Mouse (Mus musculus) ES-E14 (cell line): ENCODE data around the gene Acod1. TPM values are rescaled to one million over a fixed set of nuclear protein-coding genes. Genes with fewer than 3 reads are reported as not detected.
A peak's percentile ranks its signal among the peaks of the same experiment; 100 is the strongest.

Experiments
- DNase-seq: peaks from one replicate; pipeline ENCODE4 v3.0.0-alpha.2; 2013; ENCODE audit warnings: low read depth, low spot score
- H3K27ac ChIP-seq: 2 replicates; pipeline ENCODE4 v1.5.1; 2012; ENCODE audit warnings: low read depth, mild to moderate bottlenecking, low read length, moderate library complexity, mixed read lengths; ENCODE audit not compliant: poor library complexity, insufficient read depth, severe bottlenecking
- H3K36me3 ChIP-seq: 2 replicates; pipeline ENCODE4 v1.6.1; 2012; ENCODE audit warnings: mild to moderate bottlenecking, low read length, moderate library complexity, mixed read lengths; ENCODE audit not compliant: control insufficient read depth, poor library complexity, insufficient read depth, severe bottlenecking
- H3K4me1 ChIP-seq, 2 experiments: fragments of 150-350 bp in 1 of 2; sonication (generic) in 1 of 2; 2 replicates each; pipeline ENCODE4 v1.6.1; 2012; ENCODE audit warnings: low read length in 2 of 2, mild to moderate bottlenecking in 1 of 2, mixed read lengths in 1 of 2; ENCODE audit not compliant: control insufficient read depth in 2 of 2, insufficient read depth in 2 of 2, poor library complexity in 1 of 2
- H3K4me3 ChIP-seq, 2 experiments: fragments of 150-350 bp in 1 of 2; sonication (generic) in 1 of 2; 2 replicates each; pipeline ENCODE4 v1.5.1; 2012; ENCODE audit warnings: low read length in 2 of 2, low read depth in 1 of 2, mild to moderate bottlenecking in 1 of 2, mixed read lengths in 1 of 2; ENCODE audit not compliant: insufficient read depth in 1 of 2, poor library complexity in 1 of 2, severe bottlenecking in 1 of 2
- H3K9ac ChIP-seq: 2 replicates; pipeline ENCODE4 v1.6.1; 2012; ENCODE audit warnings: low read depth, mild to moderate bottlenecking, low read length, mixed read lengths; ENCODE audit not compliant: poor library complexity, insufficient read depth, severe bottlenecking
- H3K9me3 ChIP-seq: fragments of 150-350 bp; sonication (generic); 2 replicates; pipeline ENCODE4 v1.6.1; 2012; ENCODE audit warnings: low read depth, mild to moderate bottlenecking, low read length; ENCODE audit not compliant: control insufficient read depth, insufficient read depth
- CHD2 ChIP-seq: IDR thresholded peaks from 2 replicates; pipeline ENCODE4 v1.6.1; 2014; ENCODE audit warnings: mild to moderate bottlenecking, low read depth, low read length, inconsistent platforms
- HCFC1 ChIP-seq: IDR thresholded peaks from 2 replicates; pipeline ENCODE4 v1.6.1; 2012; ENCODE audit warnings: low read length, inconsistent platforms, borderline replicate concordance; ENCODE audit not compliant: insufficient read depth
- MAFK ChIP-seq: IDR thresholded peaks from 2 replicates; pipeline ENCODE4 v1.6.1; 2014; ENCODE audit warnings: mild to moderate bottlenecking, low read depth, low read length, inconsistent platforms; ENCODE audit not compliant: insufficient read depth
- ZC3H11A ChIP-seq: IDR thresholded peaks from 2 replicates; pipeline ENCODE4 v1.6.1; 2012; ENCODE audit warnings: low read depth, mild to moderate bottlenecking, inconsistent platforms, low read length, borderline replicate concordance
- ZNF384 ChIP-seq: IDR thresholded peaks from 2 replicates; pipeline ENCODE4 v1.6.1; 2012; ENCODE audit warnings: low read depth, low read length, inconsistent platforms
- in situ Hi-C, 2 experiments: fragments of 600-800 bp; cut with MboI; formaldehyde crosslinking; loops; one replicate each; pipeline ENCODE4 v1.15.1; 2025; ENCODE audit warnings: low sequenced_read_pairs in 2 of 2, inconsistent platforms in 1 of 2; ENCODE audit not compliant: unreplicated experiment in 2 of 2
- total RNA-seq: library from RNA; depleted of rRNA; stranded (reverse); fragments of 300-350 nt; gene quantifications from 2 replicates; pipeline ENCODE4 v1.2.3, GENCODE M21; 2012

Acod1 gene
- total RNA-seq, 1 experiment = not detected

- TF ChIP-seq ZNF384 = no peak
- 0 out of 2 replicates have a peak, but pooled peaks have one; percentile 14 for TF ChIP-seq HCFC1
- 0 out of 2 replicates have a peak, but pooled peaks cover 1% of the 10 kb centered on the region for H3K9me3 ChIP-seq
- H3K4me3 ChIP-seq = peak within 1 kb of the TSS; percentile 73 to 98
- peak; percentile 77 for DNase-seq
- peaks cover 0 to 5% of the 10 kb centered on the region in 2 experiments; a peak in 2 of 4 replicates for H3K4me1 ChIP-seq
- peak within 1 kb of the TSS; percentile 95 for H3K9ac ChIP-seq
- peaks cover 16% of the 10 kb centered on the region; the same call in 1 of the 2 replicates for H3K36me3 ChIP-seq
- peak within 1 kb of the TSS; percentile 74 for H3K27ac ChIP-seq
- in situ Hi-C loops = no loop called here
Observed at GRCm38 (mm10) chr14:103069864-103070611, 23.3 kb downstream of the Acod1 start, which contains the start of gene Cln5. Gene Cln5 (plus strand): TSS chr14:103070216.

DNA sequence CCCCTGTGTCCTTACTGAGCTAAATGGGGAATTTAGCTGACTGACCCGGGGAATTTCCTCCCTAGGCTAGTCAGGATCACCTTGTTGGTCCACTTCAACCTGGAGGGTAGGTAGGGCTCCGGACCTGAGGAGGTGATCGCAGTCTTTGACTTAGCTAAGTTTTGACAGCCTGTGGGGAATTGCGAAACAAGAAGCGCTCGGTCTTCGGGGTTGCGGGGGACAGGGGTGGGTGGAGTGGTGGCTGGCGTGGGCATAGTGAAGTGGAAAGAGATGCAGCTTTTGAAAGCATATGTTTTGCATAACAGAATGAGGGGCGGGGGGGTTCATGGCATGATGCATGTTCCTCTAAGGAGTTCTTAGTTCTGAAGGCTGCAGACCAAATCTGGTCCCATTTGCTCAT, 24.0 kb downstream of the Acod1 start:
- in situ Hi-C loops = no loop called here
- H3K27ac ChIP-seq = no peak overlapping the region
- no peak for TF ChIP-seq HCFC1
- TF ChIP-seq ZC3H11A = no peak
- no peak for DNase-seq
- peaks cover 0 to 4% of the 10 kb centered on the region in 2 experiments; a peak in 2 of 4 replicates for H3K4me1 ChIP-seq
- H3K9ac ChIP-seq = peak overlapping the region; percentile 95
- peak overlapping the region; percentile 73 to 98 for H3K4me3 ChIP-seq
- no peaks in the 10 kb centered on the region for H3K9me3 ChIP-seq
- peaks cover 18% of the 10 kb centered on the region; the same call in 1 of the 2 replicates for H3K36me3 ChIP-seq

DNA sequence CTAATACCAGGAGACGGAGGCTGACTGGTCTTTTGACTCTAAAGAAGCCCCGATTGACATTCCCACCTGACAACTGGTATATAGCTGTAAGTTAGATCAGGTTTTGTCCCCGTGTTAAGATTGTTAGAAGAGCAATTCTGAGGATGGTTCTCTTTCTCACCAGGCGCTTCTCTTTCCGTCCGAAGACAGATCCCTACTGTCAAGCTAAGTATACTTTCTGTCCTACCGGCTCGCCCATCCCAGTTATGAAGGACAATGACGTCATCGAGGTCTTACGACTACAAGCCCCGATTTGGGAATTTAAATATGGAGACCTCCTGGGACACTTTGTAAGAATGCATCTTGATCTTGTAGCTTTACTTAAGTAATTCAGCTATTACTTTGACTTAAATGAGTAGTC, 24.7 kb downstream of the Acod1 start:
- DNase-seq = no peak
- Histone ChIP-seq H3K4me3 (no peak overlapping the region), H3K9me3 (no peaks in the 10 kb centered on the region), H3K27ac (no peak overlapping the region), H3K36me3 (peaks cover 20% of the 10 kb centered on the region; the same call in 1 of the 2 replicates), H3K4me1 (peaks cover 0 to 4% of the 10 kb centered on the region in 2 experiments; a peak in 2 of 4 replicates), H3K9ac (no peak overlapping the region)
- in situ Hi-C loops = no loop called here
- TF ChIP-seq ZC3H11A = no peak
- TF ChIP-seq HCFC1 = no peak
- TF ChIP-seq CHD2 = no peak
- TF ChIP-seq MAFK = no peak
- TF ChIP-seq ZNF384 = no peak

DNA sequence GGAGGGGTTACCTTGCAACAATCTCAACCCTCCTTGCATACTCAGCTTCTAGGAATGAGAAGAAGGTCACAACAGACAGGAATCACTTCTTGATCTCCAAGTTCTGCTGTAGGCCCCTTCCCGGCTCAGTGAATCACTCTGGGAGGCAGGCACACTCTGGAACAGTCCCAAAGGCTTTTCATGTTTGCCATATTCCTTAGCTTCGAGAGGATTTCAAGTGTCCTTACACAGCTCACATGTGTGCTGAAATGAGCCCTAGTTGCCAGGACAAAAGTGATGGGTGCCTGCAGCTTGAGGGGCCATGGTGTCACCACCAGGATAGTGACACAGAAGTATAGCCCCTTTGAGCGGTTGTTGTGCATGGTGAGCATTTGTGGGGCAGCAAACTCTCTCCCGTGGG, 26.0 kb downstream of the Acod1 start:
- Histone ChIP-seq H3K9me3 (no peaks in the 10 kb centered on the region), H3K9ac (no peak overlapping the region), H3K4me1 (peaks cover 0 to 6% of the 10 kb centered on the region in 2 experiments; a peak in 2 of 4 replicates), H3K4me3 (no peak overlapping the region), H3K36me3 (peaks cover 24% of the 10 kb centered on the region), H3K27ac (no peak overlapping the region)
- in situ Hi-C loops = no loop called here
- DNase-seq = no peak
- TF ChIP-seq MAFK (no peak), CHD2 (no peak), ZC3H11A (no peak), HCFC1 (no peak), ZNF384 (no peak)
